Mouse (Mus musculus) natural killer cell, adult 2 months (primary cell): ENCODE results near the gene Pcnx3.
"Not testable (repeated sequence)": the region's sequence is repeated elsewhere in the genome, so short reads cannot be mapped to it uniquely, and the experiment has no call there.

ENCODE experiments used
- DNase-seq, 2 experiments: peaks; one replicate each; pipeline ENCODE4 v3.0.0; 2022; ENCODE audit warnings: low spot score in 2 of 2

Pcnx3 gene

GRCm38 (mm10) chr19:5713255-5713654, 24.5 kb upstream of the Pcnx3 start:
- no peak for DNase-seq

GRCm38 (mm10) chr19:5711907-5712460, 23.3 kb upstream of the Pcnx3 start:
- peak in 1 of 2 experiments; percentile 29 for DNase-seq

- DNase-seq = peak in 1 of 2 experiments; percentile 62
Observed at GRCm38 (mm10) chr19:5711218-5711617, 22.5 kb upstream of the Pcnx3 start.

- no peak for DNase-seq
Observed at GRCm38 (mm10) chr19:5710581-5710980, 21.9 kb upstream of the Pcnx3 start.

GRCm38 (mm10) chr19:5710068-5710467, 21.4 kb upstream of the Pcnx3 start:
- DNase-seq = no peak

GRCm38 (mm10) chr19:5704801-5705571, 16.3 kb upstream of the Pcnx3 start:
- peak; percentile 54 to 70 for DNase-seq

GRCm38 (mm10) chr19:5704163-5704800, 15.6 kb upstream of the Pcnx3 start, which contains the start of gene Kcnk7:
Gene Kcnk7, plus strand, starts transcription at chr19:5704367.
- DNase-seq = peak; percentile 71 to 85

- no peak for DNase-seq
Observed at GRCm38 (mm10) chr19:5695849-5696462, 7.2 kb upstream of the Pcnx3 start.

GRCm38 (mm10) chr19:5693801-5694200, 5.1 kb upstream of the Pcnx3 start:
- no peak for DNase-seq

- no peak for DNase-seq
Observed at GRCm38 (mm10) chr19:5692913-5693396, 4.2 kb upstream of the Pcnx3 start.

- no peak for DNase-seq
Observed at GRCm38 (mm10) chr19:5692086-5692912, 3.6 kb upstream of the Pcnx3 start.

GRCm38 (mm10) chr19:5691601-5692000, 2.9 kb upstream of the Pcnx3 start:
- DNase-seq = no peak

GRCm38 (mm10) chr19:5690343-5690735, 1.6 kb upstream of the Pcnx3 start:
- no peak for DNase-seq

GRCm38 (mm10) chr19:5689565-5690342, 1.0 kb upstream of the Pcnx3 start:
- peak; percentile 77 to 79 for DNase-seq

- no peak for DNase-seq
Observed at GRCm38 (mm10) chr19:5689088-5689428, 350 bp upstream of the Pcnx3 start.

- no peak for DNase-seq
Observed at GRCm38 (mm10) chr19:5687738-5688137, 970 bp downstream of the Pcnx3 start.

- DNase-seq = not testable (repeated sequence)
Observed at GRCm38 (mm10) chr19:5686954-5687353, 1.8 kb downstream of the Pcnx3 start.

- DNase-seq = no peak
Observed at GRCm38 (mm10) chr19:5686437-5686836, 2.3 kb downstream of the Pcnx3 start.

- DNase-seq = no peak
Observed at GRCm38 (mm10) chr19:5685861-5686260, 2.8 kb downstream of the Pcnx3 start.

GRCm38 (mm10) chr19:5685431-5685830, 3.3 kb downstream of the Pcnx3 start:
- DNase-seq = no peak

GRCm38 (mm10) chr19:5684985-5685384, 3.7 kb downstream of the Pcnx3 start:
- no peak for DNase-seq
